Mouse (Mus musculus): ENCODE measurements around the gene Foxk1. TPM values are rescaled to one million over a fixed set of nuclear protein-coding genes. Genes with fewer than 3 reads are reported as not detected.

Foxk1 gene
- polyA plus RNA-seq, 1 experiment from 2014 or later: 5.6 TPM

DNA sequence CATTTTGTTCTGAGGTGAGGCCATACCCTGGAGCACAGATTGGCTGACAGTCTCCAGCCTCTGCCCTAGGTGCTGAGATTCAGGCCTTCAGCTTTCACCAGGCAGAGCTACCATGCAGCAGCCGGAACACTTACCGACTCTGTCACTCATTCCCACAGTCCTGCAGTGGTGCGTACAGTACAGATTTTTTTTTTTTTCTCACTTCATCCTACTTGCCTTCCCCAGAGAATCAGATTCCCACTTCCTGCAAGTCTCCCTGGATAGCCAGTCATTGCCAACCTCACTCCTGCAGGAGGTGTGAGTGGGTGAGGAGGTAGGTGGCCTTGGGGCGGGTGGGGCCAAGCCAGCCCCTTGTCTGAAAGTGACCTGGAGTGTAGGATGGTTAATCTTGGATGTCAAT, 19.0 kb downstream of the Foxk1 start:
- 85% methylated on average over 4 of the region's 4 CpGs for WGBS
- no peak for DNase-seq (ENCODE audit: low spot score)
- Histone ChIP-seq H3K27me3 (replicated peaks; ENCODE audit: control insufficient read depth, insufficient read depth, low read length) (no peaks in the 10 kb centered on the region), H3K36me3 (ENCODE audit: control insufficient read depth, insufficient read depth, low read length) (peaks cover 26% of the 10 kb centered on the region), H3K9ac (ENCODE audit: low read length) (no peak overlapping the region), H3K4me2 (ENCODE audit: low read length) (no peak overlapping the region), H3K4me1 (replicated peaks; ENCODE audit: control insufficient read depth, insufficient read depth, low read length) (peaks cover 29% of the 10 kb centered on the region), H3K9me3 (ENCODE audit: control insufficient read depth, low read length) (no peaks in the 10 kb centered on the region), H3K4me3 (ENCODE audit: low read depth, low read length) (no peak overlapping the region), H3K27ac (ENCODE audit: low read depth) (no peak overlapping the region)
- no peak for ATAC-seq (replicated peaks; ENCODE audit: low FRiP score, low TSS enrichment, low read depth)

DNA sequence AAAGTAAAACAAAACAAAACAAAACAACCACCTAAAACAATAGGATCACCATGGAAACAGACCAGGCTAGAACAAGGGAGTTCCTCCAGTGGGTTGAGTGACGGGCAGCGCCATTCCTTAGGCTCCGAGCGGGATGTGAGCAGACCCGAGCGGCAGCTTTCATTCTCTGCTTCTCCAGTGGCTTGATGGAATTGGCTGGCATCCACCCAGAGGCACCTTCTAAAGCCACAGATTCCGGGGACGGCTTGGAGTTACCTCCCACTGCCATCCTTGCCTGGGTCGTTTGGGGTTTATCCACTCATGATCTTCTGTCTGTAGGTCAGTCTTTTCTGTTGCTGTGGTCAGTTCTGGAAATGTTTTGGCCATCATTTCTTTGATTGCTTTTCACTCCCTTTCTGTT, 19.6 kb downstream of the Foxk1 start:
- Histone ChIP-seq H3K9me3 (ENCODE audit: control insufficient read depth, low read length) (no peaks in the 10 kb centered on the region), H3K4me2 (ENCODE audit: low read length) (no peak overlapping the region), H3K4me3 (ENCODE audit: low read depth, low read length) (no peak overlapping the region), H3K27me3 (replicated peaks; ENCODE audit: control insufficient read depth, insufficient read depth, low read length) (no peaks in the 10 kb centered on the region), H3K27ac (ENCODE audit: low read depth) (no peak overlapping the region), H3K9ac (ENCODE audit: low read length) (no peak overlapping the region), H3K36me3 (ENCODE audit: control insufficient read depth, insufficient read depth, low read length) (peaks cover 26% of the 10 kb centered on the region), H3K4me1 (replicated peaks; ENCODE audit: control insufficient read depth, insufficient read depth, low read length) (peaks cover 31% of the 10 kb centered on the region)
- WGBS: 95% methylated on average over 9 of the region's 9 CpGs
- no peak for ATAC-seq (replicated peaks; ENCODE audit: low FRiP score, low TSS enrichment, low read depth)
- no peak for DNase-seq (ENCODE audit: low spot score)

DNA sequence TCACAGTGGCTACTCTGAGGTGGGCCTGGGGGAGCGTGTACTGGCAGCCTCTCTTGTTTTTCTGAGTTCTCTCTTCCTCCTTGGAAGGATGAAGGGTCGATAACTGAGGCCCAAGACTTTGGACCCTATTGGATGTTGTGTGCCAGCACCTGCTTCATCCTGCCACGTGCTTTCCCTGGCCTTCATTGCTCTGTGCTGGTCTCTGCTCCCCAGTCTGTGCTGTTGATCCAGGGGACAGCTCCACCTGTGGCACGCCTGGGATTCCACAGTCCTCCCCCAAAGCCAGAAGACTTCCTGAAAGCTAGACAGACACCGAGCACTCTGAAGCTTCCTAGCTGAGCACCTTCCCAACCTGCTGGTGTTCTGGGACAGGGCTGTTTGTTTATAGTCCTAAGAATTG, 20.6 kb downstream of the Foxk1 start:
- Histone ChIP-seq H3K4me3 (ENCODE audit: low read depth, low read length) (no peak overlapping the region), H3K27ac (ENCODE audit: low read depth) (no peak overlapping the region), H3K4me1 (replicated peaks; ENCODE audit: control insufficient read depth, insufficient read depth, low read length) (peaks cover 23% of the 10 kb centered on the region), H3K36me3 (ENCODE audit: control insufficient read depth, insufficient read depth, low read length) (peaks cover 26% of the 10 kb centered on the region), H3K9ac (ENCODE audit: low read length) (no peak overlapping the region), H3K9me3 (ENCODE audit: control insufficient read depth, low read length) (no peaks in the 10 kb centered on the region), H3K4me2 (ENCODE audit: low read length) (no peak overlapping the region), H3K27me3 (replicated peaks; ENCODE audit: control insufficient read depth, insufficient read depth, low read length) (no peaks in the 10 kb centered on the region)
- WGBS: 82% methylated on average over 5 of the region's 5 CpGs
- no peak for DNase-seq (ENCODE audit: low spot score)
- ATAC-seq (replicated peaks; ENCODE audit: low FRiP score, low TSS enrichment, low read depth): no peak

DNA sequence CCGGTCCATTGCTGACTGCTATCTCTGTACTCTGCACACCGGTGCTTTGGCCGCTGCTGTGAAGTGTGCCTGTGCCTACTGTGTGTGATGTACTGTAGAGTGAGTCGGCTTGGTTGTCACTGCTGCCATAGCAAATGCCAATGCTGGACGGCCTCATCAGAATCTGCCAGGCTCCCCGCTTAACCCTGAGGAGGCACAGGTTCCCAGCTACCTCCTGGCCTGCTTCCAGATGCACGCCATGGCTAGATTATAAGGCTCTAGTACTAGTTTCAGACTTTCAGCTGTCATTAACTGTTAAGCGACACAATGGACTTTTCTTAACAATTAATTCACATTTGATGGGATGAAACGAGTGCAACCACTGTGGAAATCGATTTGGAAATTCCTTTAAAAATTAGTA, 21.8 kb downstream of the Foxk1 start:
- H3K9me3 ChIP-seq (ENCODE audit: control insufficient read depth, low read length): no peaks in the 10 kb centered on the region
- no peaks in the 10 kb centered on the region for H3K27me3 ChIP-seq (replicated peaks; ENCODE audit: control insufficient read depth, insufficient read depth, low read length)
- H3K9ac ChIP-seq (ENCODE audit: low read length): no peak overlapping the region
- 94% methylated on average over 10 of the region's 10 CpGs for WGBS
- DNase-seq (ENCODE audit: low spot score) (peak; percentile 45), ATAC-seq (replicated peaks; ENCODE audit: low FRiP score, low TSS enrichment, low read depth) (no peak)
- H3K4me2 ChIP-seq (ENCODE audit: low read length): no peak overlapping the region
- no peak overlapping the region for H3K27ac ChIP-seq (ENCODE audit: low read depth)
- H3K4me1 ChIP-seq (replicated peaks; ENCODE audit: control insufficient read depth, insufficient read depth, low read length): peaks cover 22% of the 10 kb centered on the region
- peaks cover 26% of the 10 kb centered on the region for H3K36me3 ChIP-seq (ENCODE audit: control insufficient read depth, insufficient read depth, low read length)
- no peak overlapping the region for H3K4me3 ChIP-seq (ENCODE audit: low read depth, low read length)

DNA sequence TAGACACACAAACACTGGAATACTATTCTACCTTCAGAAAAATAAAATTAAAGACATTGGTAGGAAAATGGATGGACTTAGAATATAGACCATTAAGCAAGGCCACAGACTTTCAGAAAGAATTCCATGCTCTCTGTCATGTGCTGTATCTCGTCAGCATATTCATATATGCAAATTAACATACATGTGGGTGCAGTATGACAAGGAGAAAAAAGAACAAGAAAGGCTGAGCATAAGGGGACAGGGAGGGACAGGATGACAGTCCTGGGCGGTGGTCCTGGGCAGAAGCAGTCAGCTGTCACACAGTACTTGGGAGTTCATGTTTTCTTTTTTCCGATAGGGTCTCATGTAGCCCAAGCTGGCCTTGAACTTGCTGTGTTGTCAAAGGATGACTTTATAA, 22.4 kb downstream of the Foxk1 start:
- ATAC-seq (replicated peaks; ENCODE audit: low FRiP score, low TSS enrichment, low read depth): no peak
- Histone ChIP-seq H3K4me1 (replicated peaks; ENCODE audit: control insufficient read depth, insufficient read depth, low read length) (peaks cover 21% of the 10 kb centered on the region), H3K4me3 (ENCODE audit: low read depth, low read length) (no peak overlapping the region), H3K4me2 (ENCODE audit: low read length) (no peak overlapping the region), H3K36me3 (ENCODE audit: control insufficient read depth, insufficient read depth, low read length) (peaks cover 26% of the 10 kb centered on the region), H3K27me3 (replicated peaks; ENCODE audit: control insufficient read depth, insufficient read depth, low read length) (no peaks in the 10 kb centered on the region), H3K9ac (ENCODE audit: low read length) (no peak overlapping the region), H3K27ac (ENCODE audit: low read depth) (no peak overlapping the region), H3K9me3 (ENCODE audit: control insufficient read depth, low read length) (no peaks in the 10 kb centered on the region)
- peak; percentile 46 for DNase-seq (ENCODE audit: low spot score)
- WGBS: 67% methylated on average over 3 of the region's 3 CpGs

DNA sequence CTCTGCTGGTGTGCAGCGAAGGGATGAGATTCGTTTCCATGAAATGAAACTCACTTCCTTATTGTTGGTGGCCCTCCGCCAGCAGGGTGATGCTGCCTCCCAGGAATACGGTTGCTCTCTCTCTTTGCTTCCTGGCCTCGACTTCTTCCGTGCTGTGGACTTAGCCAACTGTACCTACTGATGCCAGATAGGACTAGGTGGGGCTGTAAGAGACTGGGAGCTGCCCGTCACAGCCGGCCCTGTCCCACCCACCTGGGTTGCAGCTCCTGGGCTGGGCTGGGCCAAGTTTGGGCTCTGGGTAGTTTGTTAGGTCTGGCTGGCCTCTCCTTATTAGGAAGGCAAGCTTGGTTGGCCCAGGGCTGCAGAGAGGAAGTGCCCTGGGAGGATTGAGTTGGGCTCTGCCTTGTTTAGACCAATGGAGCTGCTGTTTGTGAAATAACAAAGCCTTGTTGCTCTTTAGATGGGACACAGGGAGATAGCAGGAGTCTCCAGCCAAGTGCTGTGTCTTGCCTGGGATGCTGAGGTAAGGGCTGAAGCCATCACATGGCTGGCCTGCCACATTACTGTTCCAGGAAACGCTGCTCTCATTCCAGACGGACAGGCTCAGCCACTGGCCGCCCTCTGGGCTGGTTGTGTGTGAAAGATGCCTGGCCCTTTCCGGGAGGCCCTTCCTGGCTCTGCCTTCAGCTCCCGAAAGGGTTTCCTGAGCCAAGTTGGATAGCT, 23.5 kb downstream of the Foxk1 start:
- 30% methylated on average over 13 of the region's 13 CpGs for WGBS
- Histone ChIP-seq H3K4me1 (replicated peaks; ENCODE audit: control insufficient read depth, insufficient read depth, low read length) (peaks cover 21% of the 10 kb centered on the region), H3K4me2 (ENCODE audit: low read length) (peak overlapping the region; percentile 20), H3K4me3 (ENCODE audit: low read depth, low read length) (no peak overlapping the region; the same call in 1 of the 2 replicates), H3K9ac (ENCODE audit: low read length) (peak overlapping the region; percentile 10; the same call in 1 of the 2 replicates), H3K27ac (ENCODE audit: low read depth) (peak overlapping the region; percentile 86), H3K9me3 (ENCODE audit: control insufficient read depth, low read length) (no peaks in the 10 kb centered on the region), H3K27me3 (replicated peaks; ENCODE audit: control insufficient read depth, insufficient read depth, low read length) (no peaks in the 10 kb centered on the region), H3K36me3 (ENCODE audit: control insufficient read depth, insufficient read depth, low read length) (peaks cover 19% of the 10 kb centered on the region)
- ATAC-seq (replicated peaks; ENCODE audit: low FRiP score, low TSS enrichment, low read depth) (peak; percentile 65), DNase-seq (ENCODE audit: low spot score) (peak; percentile 69)

DNA sequence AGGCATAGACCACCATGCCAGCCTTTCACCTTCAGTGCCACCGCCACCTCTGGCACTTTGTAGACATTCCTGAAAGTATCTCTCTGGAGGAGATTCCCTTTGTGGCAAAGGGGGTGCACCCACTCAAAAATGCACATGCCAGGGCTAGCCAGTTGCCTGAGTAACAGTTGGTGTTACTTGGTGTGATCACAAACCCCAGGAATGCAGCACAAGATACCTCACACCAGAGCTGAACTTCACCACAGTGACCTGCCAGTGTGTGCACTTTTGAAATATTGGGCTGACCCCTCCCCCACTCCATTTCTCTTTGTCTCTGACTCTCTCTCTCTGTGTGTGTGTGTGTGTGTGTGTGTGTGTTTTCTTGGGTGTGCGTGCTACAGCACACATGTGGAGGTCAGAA, 25.2 kb downstream of the Foxk1 start:
- DNase-seq (ENCODE audit: low spot score): no peak
- Histone ChIP-seq H3K9ac (ENCODE audit: low read length) (no peak overlapping the region), H3K4me2 (ENCODE audit: low read length) (no peak overlapping the region), H3K4me1 (replicated peaks; ENCODE audit: control insufficient read depth, insufficient read depth, low read length) (peaks cover 21% of the 10 kb centered on the region), H3K27ac (ENCODE audit: low read depth) (no peak overlapping the region), H3K4me3 (ENCODE audit: low read depth, low read length) (no peak overlapping the region), H3K27me3 (replicated peaks; ENCODE audit: control insufficient read depth, insufficient read depth, low read length) (no peaks in the 10 kb centered on the region), H3K9me3 (ENCODE audit: control insufficient read depth, low read length) (no peaks in the 10 kb centered on the region), H3K36me3 (ENCODE audit: control insufficient read depth, insufficient read depth, low read length) (0 out of 2 replicates have a peak, but pooled peaks cover 7% of the 10 kb centered on the region)
- WGBS: 87% methylated on average over 2 of the region's 2 CpGs
- no peak for ATAC-seq (replicated peaks; ENCODE audit: low FRiP score, low TSS enrichment, low read depth)

DNA sequence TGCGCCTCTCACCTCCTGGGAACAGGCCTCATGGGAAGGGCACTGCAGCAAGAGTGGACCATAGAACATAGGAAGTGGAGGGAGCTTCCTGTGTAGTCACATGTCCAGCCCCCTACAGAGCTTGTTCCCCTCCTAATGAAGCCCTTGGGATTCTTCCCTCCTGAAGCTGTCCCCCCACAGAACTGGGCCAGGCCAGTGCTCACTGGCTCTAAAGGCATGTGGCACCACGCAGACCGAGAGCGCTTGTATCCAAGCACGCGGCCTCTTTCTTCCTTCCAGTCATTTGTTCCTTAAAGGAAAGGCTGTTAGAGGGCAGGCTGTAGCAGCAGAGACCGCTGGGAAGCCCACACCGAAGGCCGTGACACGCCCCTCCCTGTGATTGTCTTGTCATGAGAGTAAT, 26.6 kb downstream of the Foxk1 start:
- ATAC-seq (replicated peaks; ENCODE audit: low FRiP score, low TSS enrichment, low read depth) (no peak), DNase-seq (ENCODE audit: low spot score) (no peak)
- Histone ChIP-seq H3K27me3 (replicated peaks; ENCODE audit: control insufficient read depth, insufficient read depth, low read length) (no peaks in the 10 kb centered on the region), H3K4me2 (ENCODE audit: low read length) (no peak overlapping the region), H3K27ac (ENCODE audit: low read depth) (0 out of 2 replicates have a peak overlapping the region, but pooled peaks have one; percentile 19), H3K4me1 (replicated peaks; ENCODE audit: control insufficient read depth, insufficient read depth, low read length) (peaks cover 27% of the 10 kb centered on the region), H3K9ac (ENCODE audit: low read length) (no peak overlapping the region), H3K4me3 (ENCODE audit: low read depth, low read length) (no peak overlapping the region), H3K36me3 (ENCODE audit: control insufficient read depth, insufficient read depth, low read length) (no peaks in the 10 kb centered on the region), H3K9me3 (ENCODE audit: control insufficient read depth, low read length) (no peaks in the 10 kb centered on the region)
- WGBS: 77% methylated on average over 10 of the region's 10 CpGs

DNA sequence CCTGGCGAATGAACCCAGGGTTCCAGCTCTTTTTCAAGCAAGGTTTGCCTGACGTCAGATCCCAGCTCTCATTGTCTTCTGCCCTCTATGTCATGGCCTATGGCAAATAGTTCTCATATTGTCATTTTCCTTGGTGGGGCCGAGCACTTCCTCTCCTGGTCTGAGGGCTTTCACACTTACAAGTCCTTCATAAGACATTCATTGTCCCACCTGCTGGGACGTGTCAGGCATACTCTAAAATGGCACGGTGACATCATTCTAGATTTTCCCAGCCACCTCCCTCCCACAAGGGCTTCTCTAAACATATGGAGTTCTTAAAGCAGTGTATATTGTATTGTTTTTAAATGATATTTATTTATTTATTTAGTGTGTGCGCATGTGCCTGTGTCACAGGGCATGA, 27.4 kb downstream of the Foxk1 start:
- no peak overlapping the region for H3K27ac ChIP-seq (ENCODE audit: low read depth)
- H3K4me3 ChIP-seq (ENCODE audit: low read depth, low read length): no peak overlapping the region
- no peak for ATAC-seq (replicated peaks; ENCODE audit: low FRiP score, low TSS enrichment, low read depth)
- no peaks in the 10 kb centered on the region for H3K9me3 ChIP-seq (ENCODE audit: control insufficient read depth, low read length)
- H3K36me3 ChIP-seq (ENCODE audit: control insufficient read depth, insufficient read depth, low read length): no peaks in the 10 kb centered on the region
- WGBS: 76% methylated on average over 6 of the region's 6 CpGs
- H3K27me3 ChIP-seq (replicated peaks; ENCODE audit: control insufficient read depth, insufficient read depth, low read length): no peaks in the 10 kb centered on the region
- no peak for DNase-seq (ENCODE audit: low spot score)
- peaks cover 27% of the 10 kb centered on the region for H3K4me1 ChIP-seq (replicated peaks; ENCODE audit: control insufficient read depth, insufficient read depth, low read length)
- no peak overlapping the region for H3K4me2 ChIP-seq (ENCODE audit: low read length)
- H3K9ac ChIP-seq (ENCODE audit: low read length): no peak overlapping the region
